Mouse (Mus musculus) G1E (cell line): ENCODE data around the gene Rgsl1.

Experiments used
- CTCF ChIP-seq: IDR thresholded peaks from 2 replicates; pipeline ENCODE4 v1.5.1; 2012; ENCODE audit warnings: low read depth, low read length, inconsistent platforms, mixed read lengths
- POLR2AphosphoS5 ChIP-seq: IDR thresholded peaks from 2 replicates; pipeline ENCODE4 v1.6.1; 2012; ENCODE audit warnings: low read depth, low read length, inconsistent platforms; ENCODE audit not compliant: insufficient replicate concordance

GRCm38 (mm10) chr1:153814278-153814677 is 29.7 kb downstream of the Rgsl1 start:
- TF ChIP-seq CTCF, result no peak
- TF ChIP-seq POLR2AphosphoS5, result no peak
